Mouse (Mus musculus) layer of hippocampus, adult 8-10 months (tissue): Measurements from ENCODE around the gene Sh3d21. TPM values are rescaled to one million over a fixed set of nuclear protein-coding genes. Genes with fewer than 3 reads are reported as not detected.
A peak's percentile ranks its signal among the peaks of the same experiment; 100 is the strongest.

ENCODE experiments used
- DNase-seq, 2 experiments: peaks; one replicate each; pipeline ENCODE4 v3.0.0; 2022; ENCODE audit warnings: low spot score in 2 of 2
- total RNA-seq, 4 experiments: library from RNA; stranded (reverse); gene quantifications; 2 replicates each; pipeline ENCODE4 v1.2.4; 2022

Sh3d21 gene
- total RNA-seq, 4 experiments from 2014 or later, result 0.68 to 1.3 (median 1.1) TPM

DNA sequence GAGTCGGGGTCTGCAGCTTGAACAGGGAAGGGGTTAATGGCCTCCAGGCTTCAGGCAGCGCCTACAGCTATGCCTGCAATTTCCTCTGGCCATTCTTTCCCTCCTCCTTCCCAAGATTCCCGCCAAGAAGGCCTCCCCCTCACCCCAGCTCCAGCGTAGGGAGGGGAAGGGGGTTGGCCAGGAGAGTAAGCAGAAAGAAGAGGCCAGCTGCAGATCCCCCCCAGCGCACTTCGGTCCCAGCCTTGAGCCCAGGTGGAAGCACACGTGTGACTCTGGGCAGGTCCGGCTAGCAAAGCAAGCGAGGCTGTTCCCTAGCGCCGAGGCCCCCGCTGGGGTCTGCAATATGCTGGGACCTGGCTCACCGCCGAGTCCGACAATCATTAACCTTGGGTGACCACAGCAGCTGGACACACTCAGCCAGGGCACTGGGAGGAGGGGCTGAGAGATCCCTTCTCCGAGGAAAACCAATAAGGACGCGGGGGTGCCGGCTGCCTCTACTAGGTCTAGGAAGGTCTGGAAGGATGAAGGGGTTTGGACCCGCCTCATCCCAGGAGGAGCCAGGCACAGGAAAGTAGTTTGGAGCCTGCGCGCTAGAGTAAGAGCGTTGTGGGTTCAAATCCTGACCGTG is 15.6 kb downstream of the Sh3d21 start, which contains the start of gene Eva1b:
Gene Eva1b (plus strand): TSS at position 212 of the 628 bp plus-strand sequence.
- DNase-seq, result no peak

DNA sequence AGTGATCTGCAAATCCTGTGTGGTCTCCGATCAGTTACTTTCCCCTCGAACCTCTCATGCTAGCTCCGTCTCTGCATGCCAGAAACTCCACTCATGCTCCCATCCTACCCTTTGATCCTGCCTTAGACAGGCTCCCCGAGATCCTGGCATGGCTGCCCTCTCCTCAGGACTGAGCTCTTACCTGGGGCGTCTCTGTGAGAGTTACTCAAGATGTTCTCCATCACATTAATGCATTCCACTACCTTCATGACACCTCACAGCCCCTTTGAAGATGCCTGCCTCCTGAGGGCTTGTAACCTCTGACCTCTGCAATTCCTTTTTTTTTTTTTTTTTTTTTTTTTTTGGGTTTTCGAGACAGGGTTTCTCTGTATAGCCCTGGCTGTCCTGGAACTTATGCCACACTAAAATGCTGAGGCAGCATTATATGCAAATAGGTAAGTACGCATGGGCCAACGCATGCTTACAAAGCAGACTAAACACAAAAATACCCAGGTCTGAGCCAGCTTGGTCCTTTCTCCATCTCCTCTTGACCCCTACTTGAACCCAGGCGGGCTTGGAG is 16.2 kb downstream of the Sh3d21 start:
- DNase-seq, result no peak

DNA sequence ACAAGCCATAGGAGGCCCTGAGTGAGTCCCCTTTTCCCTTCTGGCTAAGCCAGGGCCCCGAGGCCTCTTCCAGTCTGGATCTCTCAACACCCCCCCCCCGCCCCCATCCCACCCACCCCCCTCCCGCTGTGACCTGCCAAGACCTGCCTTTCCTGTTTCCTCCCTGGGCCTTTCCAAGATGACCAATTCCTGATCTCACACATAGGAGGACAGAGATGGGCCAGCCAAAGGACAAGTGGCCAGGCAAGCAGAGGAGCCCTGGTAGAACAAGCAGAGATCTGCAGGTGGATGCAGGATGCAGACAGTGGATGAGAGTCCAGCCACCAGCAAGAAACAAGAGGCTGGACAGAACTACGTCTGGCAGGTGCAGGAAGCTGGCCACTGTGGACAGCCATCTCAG is 17.9 kb downstream of the Sh3d21 start:
- DNase-seq, result no peak

DNA sequence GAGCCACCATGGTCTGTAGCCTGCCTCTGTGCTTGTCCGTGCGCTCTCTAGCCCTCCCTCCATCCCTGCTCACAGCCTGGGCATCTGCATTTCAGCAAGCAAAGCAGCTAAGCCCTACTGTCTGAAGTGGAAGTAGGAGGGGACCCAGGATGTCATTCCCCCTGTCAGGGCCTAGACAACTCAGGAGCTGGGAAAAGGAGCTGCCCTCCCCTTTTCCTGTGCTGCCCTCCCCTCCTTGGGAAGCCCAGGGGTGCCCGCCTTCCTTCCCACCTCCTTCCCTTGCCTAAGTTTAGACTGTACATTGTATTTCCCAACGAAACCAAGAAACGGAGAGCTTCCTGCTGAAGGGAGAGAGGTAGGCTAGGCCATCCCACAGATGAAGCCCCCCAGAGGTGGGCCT is 22.3 kb downstream of the Sh3d21 start:
- no peak for DNase-seq

DNA sequence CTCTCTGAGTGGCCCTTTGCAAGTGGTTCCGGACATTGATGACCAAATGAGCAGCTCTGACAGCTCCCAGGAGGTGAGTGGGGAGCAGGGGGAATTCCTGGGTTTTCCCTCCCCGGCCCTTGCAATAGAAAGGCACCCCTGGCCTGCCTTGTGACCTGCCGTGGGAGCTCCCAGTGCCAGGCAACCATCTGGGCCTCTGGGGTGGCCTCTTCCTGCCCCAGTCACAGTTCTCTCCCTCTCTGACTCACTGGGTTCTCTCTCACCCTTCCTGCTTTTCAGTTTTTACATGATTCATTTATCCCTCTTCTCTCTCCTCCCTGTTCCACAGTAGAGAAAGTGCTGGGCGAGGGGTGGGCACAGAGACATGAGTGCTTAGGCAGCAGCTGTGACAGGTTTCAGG is 25.5 kb downstream of the Sh3d21 start:
- DNase-seq, result no peak

DNA sequence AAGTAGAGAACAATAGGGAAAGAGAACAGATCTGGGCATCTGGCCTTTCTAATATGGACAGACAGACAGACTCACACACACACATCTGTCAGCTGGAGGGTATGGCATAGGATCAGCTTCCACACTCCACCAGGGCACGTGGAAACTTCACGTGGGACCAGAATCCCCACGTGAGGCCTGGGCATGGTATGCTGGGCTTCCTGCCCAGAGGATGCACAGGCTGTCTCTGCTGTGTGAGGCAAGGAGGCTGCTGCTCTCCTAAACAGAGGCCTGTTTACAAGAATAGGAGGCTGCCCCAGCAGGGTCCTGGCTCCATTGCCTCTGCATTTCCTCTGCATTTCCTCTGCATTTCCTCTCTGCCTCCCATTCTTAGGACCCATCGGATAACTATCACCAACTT is 28.7 kb downstream of the Sh3d21 start:
- no peak for DNase-seq

DNA sequence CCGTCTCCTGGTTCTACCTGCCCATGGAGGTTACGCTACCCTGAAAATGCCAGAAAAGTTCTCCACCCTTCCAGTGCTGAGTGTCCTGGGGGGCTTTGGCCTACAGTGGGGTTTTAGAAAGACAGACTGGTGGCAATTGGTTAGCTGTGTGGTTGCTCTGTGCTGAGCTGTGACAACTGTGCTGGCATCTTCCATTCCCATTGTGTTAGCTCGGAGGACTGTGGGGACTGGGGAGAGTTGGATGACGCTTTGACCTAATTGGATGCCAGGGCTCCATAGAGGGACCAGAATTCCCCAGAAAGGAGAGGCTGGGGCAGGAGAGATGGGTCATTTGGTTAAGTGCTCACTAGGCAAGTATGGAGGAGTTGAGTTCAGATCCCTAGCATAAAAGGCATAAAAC is 29.1 kb downstream of the Sh3d21 start:
- no peak for DNase-seq

DNA sequence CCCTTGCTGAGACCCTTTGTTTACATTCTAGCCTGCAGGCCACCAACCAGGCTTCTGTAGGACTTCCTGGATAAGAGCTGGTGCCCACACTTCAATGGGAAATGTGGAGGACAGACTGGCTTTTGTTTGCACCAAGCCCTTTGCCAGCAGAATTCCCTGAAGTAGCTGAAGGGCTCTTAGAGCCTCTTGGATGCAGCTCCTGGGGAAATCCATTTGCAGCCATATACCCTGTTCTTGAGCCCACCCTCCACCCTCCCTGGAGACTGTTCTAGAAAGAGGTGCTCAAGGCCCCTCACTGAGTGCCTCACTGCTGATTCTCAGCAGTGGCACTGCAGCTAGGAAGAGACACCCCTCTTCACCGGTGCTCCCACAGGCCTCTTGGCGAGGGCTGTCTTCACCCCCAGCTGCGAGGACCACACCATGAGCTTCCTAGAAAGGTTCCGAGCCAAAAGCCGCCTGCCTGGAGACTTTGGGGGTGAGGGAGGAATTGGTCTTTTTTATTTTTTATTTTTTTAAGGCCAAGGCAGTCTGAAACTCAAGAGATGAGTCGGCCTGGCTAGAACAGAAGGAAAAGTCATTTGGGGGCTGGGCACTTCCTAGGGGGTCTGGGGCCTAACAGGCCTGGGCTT is 30.5 kb downstream of the Sh3d21 start:
- DNase-seq, result no peak

DNA sequence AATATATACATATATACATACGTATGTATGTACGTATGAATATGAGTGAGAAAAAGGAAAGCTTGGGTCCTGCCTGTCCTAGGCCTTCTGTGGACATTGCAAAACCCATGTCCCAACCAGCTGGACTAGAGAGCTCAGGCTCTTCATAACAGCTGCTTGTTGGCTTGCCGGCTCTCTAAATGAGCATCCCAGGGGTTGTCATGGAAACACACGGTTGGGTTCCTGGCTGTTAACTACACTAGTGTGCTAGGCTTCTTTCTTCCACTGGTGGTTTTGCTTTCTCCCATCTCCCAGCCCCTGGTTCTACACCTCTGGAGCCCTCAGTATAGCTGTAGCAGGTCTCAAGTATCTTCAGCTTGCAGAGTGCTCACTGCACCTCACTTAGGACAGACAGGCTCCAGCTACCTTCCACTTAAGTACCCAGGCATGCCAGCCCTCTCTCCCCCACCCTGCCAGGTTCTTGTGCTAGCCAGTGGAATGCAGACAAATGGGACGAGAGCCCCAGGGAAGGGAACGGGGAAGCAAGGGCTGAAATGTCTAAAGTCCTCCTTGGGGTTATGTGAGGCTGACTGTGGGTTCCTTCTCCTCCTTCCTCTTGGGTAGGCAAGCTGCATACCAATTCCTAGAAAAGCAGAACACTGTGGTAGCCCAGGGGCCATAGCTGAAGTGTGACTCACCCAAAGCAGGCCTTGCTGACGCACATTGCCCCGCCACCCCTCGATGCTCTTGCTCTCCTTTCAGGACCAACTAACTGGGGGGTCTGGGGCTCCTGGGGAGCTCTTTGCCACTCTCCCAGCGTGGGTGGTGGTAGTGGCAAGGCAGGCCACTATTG is 31.8 kb downstream of the Sh3d21 start:
- peak; percentile 68 to 76 for DNase-seq

DNA sequence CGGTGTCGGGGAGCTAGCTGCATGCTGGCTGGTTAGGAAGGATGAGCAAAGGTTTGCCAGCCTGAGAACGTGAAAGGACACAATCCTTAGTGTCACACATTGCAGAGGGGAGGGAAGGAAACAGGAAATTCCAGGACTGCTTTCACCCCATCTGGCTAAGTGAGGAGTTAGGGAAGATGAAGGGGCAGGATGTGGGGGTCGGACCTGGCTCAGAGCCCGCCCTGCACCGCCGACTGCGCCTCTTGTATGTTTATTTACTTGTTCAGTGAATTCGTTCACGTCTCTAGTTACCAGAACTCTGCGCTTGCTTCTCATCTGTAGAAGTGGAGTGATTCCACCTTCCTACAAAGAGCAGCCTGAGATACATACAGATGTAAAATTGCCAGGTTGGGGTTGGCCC is 32.8 kb downstream of the Sh3d21 start:
- no peak for DNase-seq

DNA sequence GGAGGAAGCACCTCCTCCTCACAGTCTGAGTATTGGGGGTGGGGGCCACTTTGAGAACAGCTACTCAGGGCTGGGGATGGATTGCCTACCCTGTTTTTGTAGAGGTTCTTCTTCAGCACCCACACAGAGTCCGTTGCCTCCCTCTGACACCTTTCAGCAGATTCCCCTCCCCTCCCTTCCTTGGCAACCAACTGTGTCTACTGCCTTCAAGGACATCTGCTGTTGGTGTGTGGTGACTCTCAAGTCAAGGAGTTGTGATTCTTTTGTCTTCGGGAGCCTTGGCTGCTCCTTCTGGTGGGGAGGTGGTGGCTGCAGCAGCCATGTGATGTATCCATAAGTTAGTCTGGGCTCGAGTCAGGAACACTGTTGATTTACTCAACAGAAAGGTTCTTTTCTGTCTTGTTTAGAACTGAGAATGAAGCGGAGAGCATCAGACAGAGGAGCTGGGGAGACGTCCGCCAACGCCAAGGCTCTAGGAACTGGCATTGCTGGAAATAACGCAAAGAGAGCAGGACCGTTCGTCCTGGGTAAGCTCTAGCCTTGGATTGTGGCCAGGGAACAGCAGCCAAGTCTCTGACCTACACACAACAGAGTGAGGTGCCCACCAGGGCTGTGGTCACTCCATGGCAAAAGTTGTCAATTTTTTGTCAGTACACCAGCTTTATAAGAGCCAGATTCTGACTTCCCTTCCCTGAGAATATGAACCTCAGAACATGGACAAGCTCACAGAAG is 39.8 kb downstream of the Sh3d21 start:
- DNase-seq, result no peak

DNA sequence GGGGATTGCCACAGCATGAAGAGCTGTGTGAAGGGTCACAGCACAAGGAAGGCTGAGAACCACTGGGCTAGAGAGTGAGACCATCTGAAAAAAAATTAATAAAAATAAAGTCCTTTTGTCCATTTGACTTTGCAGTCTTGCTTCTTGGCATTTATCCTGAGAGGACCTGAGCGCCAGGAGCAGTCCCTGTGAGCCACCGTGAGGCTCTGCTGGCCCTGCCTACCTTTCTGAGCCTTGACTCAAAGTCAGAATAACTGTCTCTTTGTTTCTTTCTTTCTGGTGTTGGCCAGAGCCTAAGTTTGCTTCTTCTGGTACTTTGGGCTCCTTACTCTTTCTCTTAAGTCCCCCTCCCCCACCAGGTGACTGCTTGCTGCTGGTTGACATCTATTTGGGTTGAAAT is 42.8 kb downstream of the Sh3d21 start:
- no peak for DNase-seq

DNA sequence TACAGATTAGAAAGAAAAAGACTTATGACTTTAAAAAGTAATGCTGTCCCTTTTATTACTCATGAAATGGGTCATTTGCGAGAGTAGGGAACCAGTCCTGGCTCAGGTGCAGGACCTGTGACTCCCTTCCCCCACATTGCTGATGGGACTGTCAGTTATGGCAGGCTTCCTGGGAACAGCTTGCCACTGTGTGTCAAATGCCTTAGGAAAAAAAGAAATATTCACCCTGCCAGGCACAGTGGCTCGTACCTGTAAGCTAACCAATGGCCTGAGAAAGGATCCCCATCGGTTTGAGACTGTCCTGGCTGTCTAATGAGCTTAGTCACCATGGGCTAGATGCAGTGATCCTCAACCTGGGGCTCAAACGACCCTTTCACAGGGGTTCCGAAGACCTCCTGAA is 43.2 kb downstream of the Sh3d21 start:
- no peak for DNase-seq

DNA sequence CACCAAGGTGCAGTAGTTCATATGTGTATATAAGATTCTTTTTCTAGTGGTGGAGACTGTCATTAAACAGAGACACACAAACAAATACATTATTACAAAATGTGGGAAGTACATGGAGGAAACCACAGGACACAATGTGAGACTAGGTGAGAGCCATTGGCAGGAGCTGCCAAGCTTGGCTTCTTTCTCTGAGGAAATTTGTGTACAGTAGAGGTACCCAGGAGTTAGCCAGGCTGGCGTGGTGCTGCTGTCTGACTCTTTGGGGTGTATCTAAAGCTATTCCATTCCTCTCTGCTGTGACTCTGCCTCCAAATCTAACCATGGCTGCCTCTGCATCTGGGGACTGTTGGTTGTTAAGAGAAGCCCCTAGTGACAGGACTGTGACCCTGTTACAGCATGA is 44.2 kb downstream of the Sh3d21 start:
- no peak for DNase-seq

DNA sequence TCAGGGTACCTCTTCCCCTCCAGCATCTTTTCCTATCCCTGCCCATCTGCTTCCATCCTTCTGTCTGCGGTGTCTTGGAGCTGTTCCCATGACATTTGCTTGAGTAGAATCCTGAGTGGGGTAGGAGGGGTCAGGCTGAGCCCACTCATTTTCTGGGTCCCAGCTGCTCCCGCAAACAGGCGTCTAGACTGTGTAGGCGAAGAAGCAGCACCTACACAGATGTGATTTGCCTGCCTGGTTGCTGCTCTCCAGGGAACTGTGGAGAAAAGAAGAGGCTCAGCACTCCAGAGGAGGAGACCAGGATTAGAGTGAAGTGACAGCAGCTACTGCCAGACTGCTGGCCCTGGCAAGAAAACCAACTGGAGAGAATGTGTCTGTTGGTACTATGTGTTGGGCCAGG is 44.6 kb downstream of the Sh3d21 start:
- DNase-seq, result peak; percentile 76 to 85

DNA sequence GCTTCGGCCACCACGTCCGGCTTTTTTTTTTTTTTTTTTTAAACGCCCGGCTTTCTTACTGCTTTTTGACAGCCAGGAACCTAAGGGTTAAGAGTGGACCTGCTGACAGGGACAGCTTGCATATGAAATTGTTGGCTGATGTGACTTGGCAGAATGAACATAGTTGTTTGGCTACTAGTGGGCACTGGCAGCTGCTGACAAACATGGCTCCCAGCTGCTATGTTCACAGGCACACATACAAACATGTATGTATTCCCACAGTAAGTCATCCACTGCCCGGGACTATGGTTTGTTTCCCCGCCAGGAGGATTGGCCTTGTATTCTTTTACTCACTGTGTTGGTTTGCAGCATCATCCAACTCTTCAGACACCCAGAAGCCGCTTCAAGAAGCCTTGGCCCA is 46.2 kb downstream of the Sh3d21 start:
- no peak for DNase-seq

DNA sequence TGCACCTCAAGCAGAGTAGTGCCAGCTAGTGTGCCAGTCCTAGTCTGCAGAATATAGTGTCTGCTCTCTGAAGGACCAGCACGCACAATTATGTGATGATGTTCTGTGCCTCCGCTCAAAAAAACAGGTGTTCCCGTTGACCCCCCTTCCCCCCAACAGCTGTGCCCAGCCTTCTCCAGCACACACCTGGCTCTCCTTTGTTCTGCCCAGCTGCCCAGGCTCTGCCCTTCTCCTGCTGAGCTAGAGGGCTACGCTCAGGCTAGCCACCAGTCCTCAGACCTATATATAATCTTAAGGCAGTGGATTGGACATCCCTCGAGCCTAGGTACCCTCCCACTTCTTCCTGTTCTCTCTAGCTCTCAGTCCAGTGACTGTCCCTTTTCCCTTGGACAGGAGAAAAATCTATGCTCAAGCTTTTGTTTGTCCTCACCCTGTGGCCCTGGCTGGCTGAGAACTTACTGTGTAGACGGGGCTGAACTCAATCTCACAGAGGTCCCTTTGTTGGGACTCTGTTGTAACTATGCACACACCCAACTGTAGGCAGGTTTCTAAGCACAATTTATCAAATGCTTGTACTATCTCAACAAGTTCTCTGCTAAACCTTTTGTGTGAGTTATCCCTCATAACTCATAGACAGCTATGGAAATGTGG is 47.3 kb downstream of the Sh3d21 start:
- DNase-seq, result no peak

DNA sequence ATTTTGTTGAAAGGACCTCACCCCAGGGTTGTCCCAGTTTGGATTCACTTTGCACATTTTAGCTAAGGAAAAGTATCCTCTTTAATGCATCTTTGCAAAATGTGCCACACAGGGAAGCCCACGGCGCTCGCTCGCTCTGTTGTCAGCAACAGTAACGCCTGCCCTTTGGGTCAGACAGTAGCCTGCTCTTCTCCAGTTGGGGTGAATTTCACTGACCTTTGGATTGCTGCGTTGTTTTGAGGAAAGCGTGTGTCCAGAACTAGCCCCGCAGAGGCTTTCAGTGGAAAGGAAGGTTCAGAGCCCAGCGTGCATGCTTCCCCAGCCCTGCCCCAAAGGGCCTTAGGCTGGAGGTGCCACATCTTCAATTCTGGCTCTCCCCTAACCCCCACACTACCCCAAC is 47.9 kb downstream of the Sh3d21 start:
- no peak for DNase-seq

DNA sequence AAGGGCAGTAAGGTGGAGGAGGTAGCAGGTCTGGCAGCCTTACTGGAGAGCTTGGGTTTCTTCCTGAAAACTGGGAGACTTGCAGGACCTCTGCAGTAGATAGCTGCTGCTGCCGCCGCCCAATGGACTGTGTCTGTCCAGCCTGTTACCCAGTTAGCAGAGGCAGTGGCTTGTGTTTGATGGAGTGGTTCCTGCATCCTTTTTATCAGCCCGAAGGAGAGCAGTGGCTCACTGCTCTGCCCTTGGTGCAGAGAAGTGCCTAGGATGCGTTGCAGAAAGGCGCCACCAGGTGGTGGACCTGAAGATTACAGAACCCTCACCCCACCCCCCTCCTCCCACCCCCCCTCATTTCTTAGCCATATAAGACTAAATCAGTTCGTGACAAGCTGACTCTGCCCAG is 49.3 kb downstream of the Sh3d21 start:
- no peak for DNase-seq

DNA sequence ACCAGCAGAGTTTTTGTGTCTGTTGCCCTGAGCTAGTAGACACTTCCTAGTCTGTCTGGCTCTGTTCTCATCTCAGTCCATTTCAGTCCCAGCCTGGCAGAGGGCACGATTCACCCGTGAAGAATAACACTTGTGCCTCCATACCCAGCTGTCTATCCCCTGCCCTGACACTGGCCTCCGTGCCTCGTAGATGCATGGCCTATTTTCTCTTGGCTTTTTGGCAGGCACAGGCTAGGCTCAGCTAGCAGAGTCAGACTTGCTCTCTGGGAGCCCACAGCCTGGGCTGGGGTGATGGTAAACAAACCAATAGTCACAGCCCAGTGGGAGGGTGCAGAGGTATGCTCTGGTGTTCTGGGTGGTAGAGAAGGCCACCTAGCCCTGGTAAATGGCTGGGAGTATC is 50.0 kb downstream of the Sh3d21 start:
- DNase-seq, result no peak

DNA sequence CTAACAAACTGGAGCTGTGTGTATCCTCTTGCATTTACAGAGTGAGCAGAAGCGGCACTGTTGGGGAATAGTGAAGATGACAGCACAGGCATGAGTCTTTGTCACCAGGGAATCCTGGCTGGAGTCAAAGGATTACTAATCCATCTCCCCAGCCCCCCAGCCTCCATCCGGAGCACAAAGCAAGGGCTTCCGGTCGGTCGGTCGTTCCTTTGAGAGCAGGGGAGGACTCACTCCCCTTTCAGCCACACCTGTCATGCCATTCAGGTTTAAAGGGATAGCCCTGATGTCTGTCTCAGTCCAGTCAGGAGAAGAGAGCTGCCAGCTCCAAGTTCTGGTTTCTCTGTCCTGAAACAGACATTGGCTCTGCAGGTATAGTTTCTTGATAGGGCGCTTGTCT is 52.1 kb downstream of the Sh3d21 start:
- DNase-seq, result no peak
